Mouse (Mus musculus): ENCODE results near the gene Myh15.

- TF ChIP-seq POLR2A (IDR thresholded peaks at IDR 0.05; ENCODE audit: insufficient read depth, low read depth, low read length) (no peak), CTCF (IDR thresholded peaks at IDR 0.05; ENCODE audit: insufficient read depth, low read depth, low read length) (no peak)
These were observed 98.9 kb downstream of the Myh15 start for GRCm38 (mm10) chr16:49156193-49156592.
